Mouse (Mus musculus) hindbrain, embryonic 10.5 days (tissue): Measurements from ENCODE around the gene Zfp160. TPM values are rescaled to one million over a fixed set of nuclear protein-coding genes. Genes with fewer than 3 reads are reported as not detected.
"Not testable (repeated sequence)": the region's sequence is repeated elsewhere in the genome, so short reads cannot be mapped to it uniquely, and the experiment has no call there.

ENCODE experiments used
- DNase-seq: peaks from one replicate; pipeline ENCODE4 v3.0.0-alpha.2; 2017; ENCODE audit warnings: low spot score
- H3K27ac ChIP-seq: fragments of 300-500 bp; sonication (generic); 2 replicates; pipeline ENCODE4 v1.5.1; 2016; ENCODE audit warnings: mild to moderate bottlenecking, moderate library complexity
- H3K27me3 ChIP-seq: fragments of 300-500 bp; sonication (generic); 2 replicates; pipeline ENCODE4 v1.6.1; 2016; ENCODE audit warnings: mild to moderate bottlenecking; ENCODE audit not compliant: poor library complexity, insufficient read depth, severe bottlenecking
- H3K36me3 ChIP-seq: fragments of 300-500 bp; sonication (generic); 2 replicates; pipeline ENCODE4 v1.6.1; 2016; ENCODE audit warnings: mild to moderate bottlenecking, moderate library complexity
- H3K4me1 ChIP-seq: fragments of 300-500 bp; sonication (generic); replicated peaks from 2 replicates; pipeline ENCODE4 v1.6.1; 2016; ENCODE audit warnings: mild to moderate bottlenecking
- H3K4me3 ChIP-seq: fragments of 300-500 bp; sonication (generic); 2 replicates; pipeline ENCODE4 v1.5.1; 2016; ENCODE audit warnings: mild to moderate bottlenecking, moderate library complexity
- H3K9me3 ChIP-seq: fragments of 300-500 bp; sonication (generic); 2 replicates; pipeline ENCODE4 v1.6.1; 2016; ENCODE audit warnings: mild to moderate bottlenecking, moderate library complexity
- WGBS: fragments of 180-500 bp; shearing (Covaris S2); methylation state at CpG from one replicate; pipeline ENCODE4 v1.1.7; 2016; 5-methylcytosine and 5-hydroxymethylcytosine counted together
- polyA plus RNA-seq: library from polyadenylated mRNA; unstranded; fragments of >200 nt; fragmentation: Nextera tagmentation; extraction: Ambion mirVana; gene quantifications from 2 replicates; pipeline ENCODE4 v1.2.1, GENCODE M21; 2016

Zfp160 gene
- 12.0 and 16.3 TPM in 2 replicates for polyA plus RNA-seq

DNA sequence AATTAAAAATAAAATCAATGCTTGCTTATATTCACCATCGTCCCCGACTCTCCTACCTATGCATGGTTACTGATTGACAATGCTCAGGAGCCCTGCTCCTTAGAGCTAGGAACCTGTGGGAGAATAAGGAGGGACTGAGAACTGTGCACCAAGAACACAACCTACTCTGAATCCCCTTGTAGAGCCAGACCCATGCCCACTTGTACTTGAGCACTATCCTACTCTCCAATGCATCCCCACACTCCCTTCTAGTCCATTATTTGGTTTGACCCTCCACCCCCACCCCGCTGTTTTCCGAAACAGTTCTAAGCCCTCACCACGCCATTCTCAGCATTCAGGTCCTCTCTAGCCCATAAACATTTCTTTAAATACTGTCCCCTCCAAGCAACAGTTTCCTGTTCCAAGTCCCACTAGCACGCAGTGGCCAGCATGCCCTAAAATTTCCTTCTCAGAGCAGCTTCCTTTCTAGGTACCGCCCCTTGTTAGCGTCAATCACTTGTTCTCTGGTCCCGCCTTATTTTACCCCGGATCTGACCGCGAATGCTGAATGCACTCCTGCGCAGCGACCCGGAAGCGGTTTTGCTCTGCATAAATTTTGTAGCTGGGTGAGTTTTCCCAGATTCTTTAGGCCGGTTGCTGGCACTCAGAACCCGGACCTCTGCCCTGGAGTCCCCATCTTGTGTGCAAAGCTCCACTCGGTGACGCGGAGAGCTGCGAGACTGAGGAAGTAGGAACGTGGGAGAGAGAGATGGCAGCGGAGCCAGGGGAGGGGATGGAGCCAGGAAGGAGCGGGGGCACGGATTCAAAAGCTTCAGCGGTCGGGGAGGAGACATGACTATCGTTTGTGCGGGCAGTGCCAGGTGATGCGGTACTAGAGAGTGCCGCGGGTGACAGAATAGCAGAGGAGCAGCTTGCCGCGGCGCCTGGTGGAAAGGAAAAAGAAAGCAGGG lies at the start of gene Zfp160:
Zfp160 (plus strand) TSS at position 522 of the 950 bp plus-strand sequence.
- no peaks in the 10 kb centered on the region for H3K9me3 ChIP-seq
- peaks cover 17% of the 10 kb centered on the region for H3K4me1 ChIP-seq
- H3K27ac ChIP-seq, result peak within 1 kb of the TSS; percentile 92
- H3K27me3 ChIP-seq, result no peaks in the 10 kb centered on the region; the same call in 1 of the 2 replicates
- DNase-seq, result peak; percentile 88
- peaks cover 22% of the 10 kb centered on the region for H3K36me3 ChIP-seq
- peak within 1 kb of the TSS; percentile 88 for H3K4me3 ChIP-seq
- 6% methylated on average over 36 of the region's 36 CpGs for WGBS

DNA sequence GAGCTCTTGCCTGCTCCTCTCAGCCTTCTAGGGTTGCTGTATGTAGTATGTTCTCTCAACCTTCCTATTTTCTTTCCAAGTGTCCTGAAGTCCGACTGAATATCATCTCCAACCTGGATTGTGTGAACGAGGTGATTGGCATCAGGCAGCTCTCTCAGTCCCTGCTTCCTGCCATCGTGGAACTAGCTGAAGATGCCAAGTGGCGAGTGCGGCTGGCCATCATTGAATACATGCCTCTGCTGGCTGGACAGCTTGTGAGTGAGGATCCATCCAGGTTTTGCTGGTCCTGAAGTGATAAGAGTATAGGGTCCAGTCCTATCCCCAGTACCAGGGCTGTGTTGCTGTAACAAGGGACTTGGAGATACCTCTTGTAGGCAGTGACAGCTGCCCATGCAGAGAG lies 48.3 kb upstream of the Zfp160 start:
- Histone ChIP-seq H3K4me1 (no peaks in the 10 kb centered on the region), H3K27me3 (no peaks in the 10 kb centered on the region), H3K36me3 (peaks cover 100% of the 10 kb centered on the region), H3K9me3 (no peaks in the 10 kb centered on the region), H3K27ac (no peak overlapping the region), H3K4me3 (no peak overlapping the region)
- no peak for DNase-seq
- WGBS, result 94% methylated on average over 5 of the region's 5 CpGs

DNA sequence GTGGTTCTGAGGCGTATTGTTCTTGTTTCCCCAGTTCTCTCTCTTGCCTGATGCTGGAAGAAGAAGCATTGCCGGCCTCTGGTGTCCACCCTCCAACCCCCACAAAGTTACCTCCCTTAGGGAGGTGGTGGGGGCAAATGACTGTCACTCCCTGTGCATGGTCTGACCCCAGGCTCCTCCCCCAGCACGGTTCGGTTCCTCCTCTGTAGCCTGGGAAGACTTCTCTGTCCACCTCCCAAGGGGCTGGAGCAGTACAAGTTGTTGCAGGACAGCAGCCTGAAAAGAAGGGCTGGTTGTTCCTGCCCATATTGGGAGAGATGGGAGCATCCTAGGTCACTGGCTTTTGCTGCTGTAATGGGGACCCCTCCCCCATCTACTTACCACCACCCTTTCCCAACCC lies 43.3 kb upstream of the Zfp160 start:
- H3K9me3 ChIP-seq, result no peaks in the 10 kb centered on the region
- no peaks in the 10 kb centered on the region for H3K4me1 ChIP-seq
- H3K4me3 ChIP-seq, result no peak overlapping the region
- H3K27ac ChIP-seq, result no peak overlapping the region
- no peaks in the 10 kb centered on the region for H3K27me3 ChIP-seq
- H3K36me3 ChIP-seq, result peaks cover 97% of the 10 kb centered on the region
- 90% methylated on average over 4 of the region's 4 CpGs for WGBS
- no peak for DNase-seq

DNA sequence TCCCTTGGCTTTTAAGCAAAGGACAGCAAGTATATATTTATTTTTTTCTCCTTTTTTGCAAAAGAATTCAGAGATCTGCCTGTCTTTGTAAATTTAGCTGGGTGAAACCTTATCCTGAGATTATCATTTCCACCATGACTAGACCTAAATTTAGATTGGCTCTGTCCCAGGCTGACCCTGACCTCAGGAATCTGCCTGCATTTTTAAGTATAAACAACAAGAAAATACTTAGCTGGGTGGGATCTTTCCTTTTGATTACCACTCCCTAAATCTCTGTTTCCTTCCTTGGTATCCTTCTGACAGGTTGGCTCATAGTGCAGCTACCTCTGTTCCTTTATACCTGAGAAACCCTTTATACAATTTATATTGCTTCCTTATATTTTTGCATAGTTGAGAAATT lies 42.0 kb upstream of the Zfp160 start:
- H3K27me3 ChIP-seq, result no peaks in the 10 kb centered on the region
- no peak overlapping the region for H3K4me3 ChIP-seq
- DNase-seq, result no peak
- no peaks in the 10 kb centered on the region for H3K4me1 ChIP-seq
- H3K36me3 ChIP-seq, result peaks cover 88% of the 10 kb centered on the region
- H3K27ac ChIP-seq, result no peak overlapping the region
- no peaks in the 10 kb centered on the region for H3K9me3 ChIP-seq

DNA sequence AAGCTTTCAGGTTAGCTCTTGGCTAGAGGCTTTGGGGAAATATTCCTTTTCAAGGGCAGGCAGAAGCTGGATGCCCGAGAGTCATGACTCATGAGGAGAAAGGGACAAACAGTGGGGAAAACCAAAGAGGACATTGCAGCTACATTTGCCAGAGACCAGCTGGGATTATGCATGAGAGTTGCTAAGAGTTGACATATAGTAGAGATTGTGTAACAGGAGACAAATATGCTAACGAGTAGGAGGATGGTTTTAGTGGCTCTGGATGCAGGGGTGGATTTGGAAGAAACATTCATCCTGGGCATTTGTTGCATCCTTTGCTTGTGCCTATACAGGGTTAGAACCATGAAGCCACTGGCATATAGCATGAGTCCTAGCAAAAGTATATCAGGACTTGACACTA lies 15.0 kb upstream of the Zfp160 start:
- WGBS, result 84% methylated on average over 2 of the region's 2 CpGs

DNA sequence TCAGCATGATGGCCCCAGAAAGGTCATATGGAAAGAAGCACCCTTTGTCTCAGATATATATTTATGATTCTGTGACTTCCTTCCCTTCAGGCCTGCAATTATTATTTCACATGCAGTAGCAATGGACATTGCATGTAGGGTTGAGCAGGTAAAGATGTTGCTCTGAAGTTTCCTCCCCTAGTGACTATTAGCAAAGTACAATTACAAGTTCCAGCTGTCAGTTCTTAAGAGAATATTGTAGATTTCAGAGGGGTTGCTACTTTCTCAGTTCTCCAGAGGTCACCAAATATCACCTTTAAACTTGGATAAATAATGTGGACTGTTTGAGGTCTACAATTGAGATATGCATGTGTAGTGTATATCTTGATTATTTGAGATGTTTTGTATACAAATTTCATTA lies 12.3 kb upstream of the Zfp160 start, which contains the start of gene Vmn1r233:
Vmn1r233 (minus strand) TSS at position 101 of the 400 bp plus-strand sequence.
- Histone ChIP-seq H3K27me3 (no peaks in the 10 kb centered on the region), H3K36me3 (no peaks in the 10 kb centered on the region), H3K27ac (no peak within 1 kb of the TSS), H3K4me3 (no peak within 1 kb of the TSS), H3K4me1 (no peaks in the 10 kb centered on the region), H3K9me3 (no peaks in the 10 kb centered on the region)
- no peak for DNase-seq

More for the DNA sequence above, 15.0 kb upstream of the Zfp160 start:
- Histone ChIP-seq H3K4me1 (no peaks in the 10 kb centered on the region), H3K36me3 (no peaks in the 10 kb centered on the region), H3K27ac (no peak overlapping the region), H3K27me3 (no peaks in the 10 kb centered on the region), H3K9me3 (no peaks in the 10 kb centered on the region), H3K4me3 (no peak overlapping the region)
- DNase-seq, result no peak

DNA sequence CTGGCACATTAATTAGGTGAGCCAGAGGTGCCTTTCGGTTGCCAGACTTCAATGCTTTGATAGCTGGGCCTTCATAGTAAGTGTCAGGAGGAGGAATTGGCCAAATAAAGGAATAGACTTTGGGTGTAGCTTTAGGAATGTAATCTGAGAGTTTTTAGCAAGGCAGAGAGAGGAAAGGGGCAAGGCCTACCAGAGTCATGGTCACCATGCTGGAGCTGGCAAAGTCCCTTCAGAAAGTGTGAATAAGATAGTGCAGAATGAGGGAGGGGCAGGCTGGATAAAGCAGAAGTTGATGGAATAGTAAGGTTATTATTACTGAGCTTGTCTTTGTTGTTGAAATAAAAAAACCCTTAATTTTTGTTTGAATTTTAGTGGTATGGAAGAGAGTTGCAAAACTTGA lies 1.0 kb downstream of the Zfp160 start:
- WGBS, result 50% methylated on average over 1 of the region's 1 CpGs
- Histone ChIP-seq H3K4me3 (peak overlapping the region; percentile 88), H3K27ac (peak overlapping the region; percentile 92)

DNA sequence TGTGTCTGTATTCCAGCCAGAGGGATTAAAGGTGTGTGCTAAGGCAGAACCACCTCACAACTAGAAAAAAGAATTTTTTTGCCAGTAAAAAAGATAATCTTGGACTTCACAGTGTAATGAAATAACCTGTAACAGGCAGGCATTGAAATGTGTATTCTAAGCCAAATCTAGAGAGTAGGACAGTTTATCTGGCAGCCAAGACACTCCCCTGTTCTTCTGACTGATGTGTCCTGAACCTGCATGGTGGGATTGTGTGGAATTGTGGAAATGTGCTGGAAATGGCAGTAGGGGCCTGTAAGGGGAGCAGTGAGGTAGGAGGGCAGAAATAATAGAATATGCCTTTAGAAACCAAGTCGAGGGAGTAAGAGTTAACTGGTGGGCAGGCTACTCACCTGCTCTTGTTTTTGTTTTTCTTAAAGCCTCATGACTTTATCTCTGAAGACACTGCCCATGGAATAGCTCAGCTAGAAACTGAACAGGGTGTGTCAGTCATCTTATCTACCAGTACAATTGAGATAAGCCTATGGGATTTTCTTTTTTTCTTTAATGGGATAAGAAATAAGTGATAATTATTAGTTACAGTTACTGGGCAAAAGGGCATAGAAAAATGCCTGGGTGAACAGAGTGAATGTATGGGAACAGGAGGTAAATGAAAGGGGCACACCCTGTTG lies 9.8 kb downstream of the Zfp160 start:
- 84% methylated on average over 1 of the region's 1 CpGs for WGBS
- Histone ChIP-seq H3K27ac (no peak overlapping the region), H3K4me3 (no peak overlapping the region), H3K4me1 (no peaks in the 10 kb centered on the region), H3K27me3 (no peaks in the 10 kb centered on the region), H3K9me3 (no peaks in the 10 kb centered on the region), H3K36me3 (peaks cover 98% of the 10 kb centered on the region)
- DNase-seq, result no peak

More for the DNA sequence above, 1.0 kb downstream of the Zfp160 start:
- no peak for DNase-seq
- Histone ChIP-seq H3K4me1 (peaks cover 17% of the 10 kb centered on the region), H3K36me3 (peaks cover 31% of the 10 kb centered on the region), H3K27me3 (no peaks in the 10 kb centered on the region; the same call in 1 of the 2 replicates), H3K9me3 (no peaks in the 10 kb centered on the region)

DNA sequence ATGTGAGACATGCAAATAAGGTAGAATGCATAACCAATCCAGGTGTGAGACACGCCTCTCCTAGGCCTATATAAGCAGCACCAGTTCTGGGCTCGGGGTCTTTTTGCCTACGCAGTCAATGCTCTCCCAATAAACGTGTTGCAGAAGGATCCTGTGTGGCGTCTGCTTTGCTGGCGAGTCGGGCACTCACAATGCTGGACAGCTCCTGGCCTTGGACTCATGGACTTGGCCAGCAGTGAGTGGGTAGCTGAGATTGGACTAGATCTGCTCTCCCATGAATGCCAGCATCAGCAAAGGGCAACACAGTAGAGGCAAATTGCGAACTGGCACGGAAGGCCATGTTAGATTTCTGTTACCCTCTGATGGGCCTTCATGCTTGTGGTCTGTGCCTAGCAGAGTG lies 39.3 kb downstream of the Zfp160 start:
- H3K27ac ChIP-seq, H3K4me1 ChIP-seq, H3K36me3 ChIP-seq, DNase-seq, H3K27me3 ChIP-seq, H3K4me3 ChIP-seq: not testable (repeated sequence)
- H3K9me3 ChIP-seq, result peaks cover 14% of the 10 kb centered on the region; the same call in 1 of the 2 replicates
- WGBS, result 88% methylated on average over 9 of the region's 9 CpGs

DNA sequence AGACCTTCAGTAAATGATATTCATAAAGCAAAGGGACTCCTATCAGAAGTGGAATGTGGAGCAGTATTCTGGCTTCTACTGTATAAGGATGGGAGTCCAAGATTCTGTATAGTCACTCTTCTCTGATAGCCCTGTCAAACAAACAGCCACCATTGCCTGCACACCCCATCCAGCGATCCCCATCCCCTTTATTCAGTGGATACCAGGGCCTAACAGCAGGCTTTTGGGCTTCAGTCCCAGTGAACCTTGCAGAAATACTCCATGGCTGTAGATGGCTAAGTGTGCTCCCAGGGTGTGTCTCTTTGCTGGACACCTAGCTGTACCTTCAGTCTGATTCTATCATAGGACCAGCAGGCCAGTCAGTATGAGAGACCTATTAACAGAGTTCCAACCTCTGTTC lies 42.2 kb downstream of the Zfp160 start:
- H3K9me3 ChIP-seq, result peaks cover 14% of the 10 kb centered on the region; the same call in 1 of the 2 replicates
- H3K36me3 ChIP-seq, result no peaks in the 10 kb centered on the region
- no peak overlapping the region for H3K4me3 ChIP-seq
- H3K27me3 ChIP-seq, result no peaks in the 10 kb centered on the region
- 77% methylated on average over 1 of the region's 1 CpGs for WGBS
- no peaks in the 10 kb centered on the region for H3K4me1 ChIP-seq
- DNase-seq, result no peak
- H3K27ac ChIP-seq, result no peak overlapping the region

DNA sequence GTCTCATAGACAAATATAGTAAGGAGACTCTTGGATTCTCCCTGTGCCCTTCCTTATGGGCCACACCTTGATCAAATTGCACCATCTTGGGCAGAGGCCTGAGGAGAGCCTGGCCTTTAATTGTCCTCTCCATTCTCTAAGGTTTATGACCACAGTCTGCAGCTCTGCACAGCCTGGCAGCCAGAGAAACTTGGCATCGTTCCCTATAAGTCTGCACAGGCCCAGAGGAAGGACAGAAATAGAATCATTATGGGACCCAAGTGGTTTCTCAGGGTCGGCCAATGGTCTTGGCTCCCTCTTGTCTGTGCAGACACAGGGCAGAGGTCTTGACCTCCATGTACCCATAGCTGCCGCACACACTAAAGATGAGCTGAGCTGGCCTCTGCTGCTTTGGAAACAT lies 42.6 kb downstream of the Zfp160 start:
- not testable (repeated sequence) for H3K27ac ChIP-seq, DNase-seq, H3K36me3 ChIP-seq, H3K4me3 ChIP-seq, H3K27me3 ChIP-seq, H3K4me1 ChIP-seq
- no CpG with 5 or more reads among the region's 3 CpGs for WGBS
- H3K9me3 ChIP-seq, result peaks cover 14% of the 10 kb centered on the region; the same call in 1 of the 2 replicates

DNA sequence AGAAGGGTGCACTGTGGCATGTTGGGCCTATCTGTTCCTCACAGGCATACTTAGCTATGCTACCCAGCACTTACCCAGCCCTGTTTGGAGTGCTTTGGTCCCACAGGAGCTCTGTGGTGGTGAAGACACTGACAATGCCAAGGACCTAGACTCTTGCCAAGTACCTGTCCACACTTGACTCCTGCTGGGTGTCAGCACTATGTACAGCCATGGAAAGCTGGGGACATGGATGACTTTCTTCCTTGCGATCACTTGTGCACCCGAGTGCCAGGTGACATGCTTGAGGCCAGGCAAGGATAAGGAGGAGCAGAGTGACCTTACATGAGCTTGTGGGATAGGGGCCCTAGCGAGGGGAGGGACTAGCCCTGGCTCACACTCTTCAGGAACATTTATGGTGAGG lies 43.2 kb downstream of the Zfp160 start:
- not testable (repeated sequence) for H3K27me3 ChIP-seq, H3K27ac ChIP-seq, H3K4me1 ChIP-seq, DNase-seq, H3K4me3 ChIP-seq, H3K36me3 ChIP-seq
- peaks cover 14% of the 10 kb centered on the region; the same call in 1 of the 2 replicates for H3K9me3 ChIP-seq
- WGBS, result 92% methylated on average over 3 of the region's 3 CpGs

DNA sequence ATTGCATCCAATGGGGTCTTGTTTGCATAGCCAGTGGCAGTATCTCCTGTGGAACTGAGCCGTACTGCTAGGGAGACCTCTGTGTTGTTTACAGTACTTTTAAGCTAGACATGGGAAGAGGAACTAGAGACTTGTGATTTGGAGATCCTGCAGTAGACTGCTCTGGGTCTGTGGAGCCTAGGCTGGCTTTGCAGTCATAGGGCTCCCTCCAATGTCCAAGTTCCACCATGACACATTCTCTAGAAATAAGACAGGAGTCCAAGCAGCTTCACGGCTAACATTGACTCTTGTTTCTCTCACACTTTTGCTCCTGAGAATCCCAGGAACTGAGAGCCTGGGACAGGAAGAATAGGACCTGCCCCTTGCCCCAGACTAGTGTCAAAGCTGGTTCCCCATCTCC lies 44.6 kb downstream of the Zfp160 start:
- H3K36me3 ChIP-seq, result no peaks in the 10 kb centered on the region
- WGBS, result 93% methylated on average over 2 of the region's 2 CpGs
- H3K27me3 ChIP-seq, result no peaks in the 10 kb centered on the region
- no peak overlapping the region for H3K4me3 ChIP-seq
- H3K4me1 ChIP-seq, result no peaks in the 10 kb centered on the region
- peaks cover 7% of the 10 kb centered on the region; the same call in 1 of the 2 replicates for H3K9me3 ChIP-seq
- H3K27ac ChIP-seq, result no peak overlapping the region
- no peak for DNase-seq
